Mouse (Mus musculus): ENCODE results near the gene Lhx3.

The Lhx3 gene

GRCm38 (mm10) chr2:26201926-26202848 is 5.9 kb downstream of the Lhx3 start:
- no peak for DNase-seq

GRCm38 (mm10) chr2:26198488-26198887 is 9.6 kb downstream of the Lhx3 start:
- DNase-seq = no peak

GRCm38 (mm10) chr2:26194552-26195339 is 13.3 kb downstream of the Lhx3 start:
- no peak for DNase-seq

GRCm38 (mm10) chr2:26188517-26188916 is 19.6 kb downstream of the Lhx3 start:
- peak; percentile 5 to 38 for DNase-seq

GRCm38 (mm10) chr2:26184352-26184751 is 23.7 kb downstream of the Lhx3 start:
- no peak for DNase-seq

GRCm38 (mm10) chr2:26182646-26183045 is 25.4 kb downstream of the Lhx3 start:
- peak; percentile 19 to 80 for DNase-seq

- DNase-seq = no peak
These were observed 30.9 kb downstream of the Lhx3 start for GRCm38 (mm10) chr2:26177189-26177588.

- DNase-seq = no peak
These were observed 31.4 kb downstream of the Lhx3 start for GRCm38 (mm10) chr2:26176731-26177130.

- no peak for DNase-seq
These were observed 32.9 kb downstream of the Lhx3 start for GRCm38 (mm10) chr2:26175191-26175590.

GRCm38 (mm10) chr2:26172166-26172565 is 35.9 kb downstream of the Lhx3 start:
- DNase-seq = peak; percentile 12 to 16

GRCm38 (mm10) chr2:26170376-26170775 is 37.7 kb downstream of the Lhx3 start:
- DNase-seq = no peak

- DNase-seq = no peak
These were observed 39.1 kb downstream of the Lhx3 start for GRCm38 (mm10) chr2:26168843-26169579.

GRCm38 (mm10) chr2:26166890-26167289 is 41.2 kb downstream of the Lhx3 start:
- no peak for DNase-seq

- DNase-seq = no peak
These were observed 50.0 kb downstream of the Lhx3 start for GRCm38 (mm10) chr2:26158064-26158463.

GRCm38 (mm10) chr2:26156191-26156977 is 51.7 kb downstream of the Lhx3 start:
- DNase-seq = no peak

- DNase-seq = no peak
These were observed 52.4 kb downstream of the Lhx3 start for GRCm38 (mm10) chr2:26155737-26156136.

- DNase-seq = no peak
These were observed 53.5 kb downstream of the Lhx3 start for GRCm38 (mm10) chr2:26154586-26154985.

GRCm38 (mm10) chr2:26153909-26154340 is 54.2 kb downstream of the Lhx3 start:
- no peak for DNase-seq

- DNase-seq = peak in 1 of 2 experiments; percentile 78
These were observed 54.8 kb downstream of the Lhx3 start for GRCm38 (mm10) chr2:26153295-26153694.
